Mouse (Mus musculus) embryonic fibroblast, embryonic 13.5 days (primary cell): ENCODE results near the gene Marveld2.

Experiments used
- CTCF ChIP-seq: IDR thresholded peaks from 2 replicates; pipeline ENCODE4 v1.5.1; 2011; ENCODE audit warnings: mild to moderate bottlenecking, control low read depth, low read length, moderate library complexity, borderline replicate concordance; ENCODE audit not compliant: insufficient read depth
- POLR2A ChIP-seq: IDR thresholded peaks from 2 replicates; pipeline ENCODE4 v1.6.1; 2011; ENCODE audit warnings: low read depth, mild to moderate bottlenecking, control low read depth, low read length, moderate library complexity

DNA sequence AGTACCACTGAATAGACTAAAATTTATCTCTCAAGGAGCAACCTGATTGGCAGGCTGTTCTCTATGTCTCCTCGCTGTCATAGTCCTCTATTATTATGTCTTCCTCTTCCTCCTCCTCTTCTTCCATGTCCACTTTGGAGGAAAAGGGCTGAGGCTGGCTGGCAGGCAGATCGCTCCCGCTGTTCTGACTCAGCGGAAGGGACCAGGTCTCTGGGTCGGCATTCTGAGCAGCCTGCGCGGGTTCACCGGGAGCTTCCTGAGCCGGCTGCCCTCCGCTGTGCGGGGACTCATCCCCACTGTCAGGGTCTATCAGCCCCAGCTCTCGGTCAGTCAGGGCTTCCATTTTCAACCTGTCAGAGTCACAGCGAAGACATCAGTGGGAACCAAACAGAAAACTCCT, 812 bp upstream of the Marveld2 start:
- TF ChIP-seq POLR2A, result no peak
- TF ChIP-seq CTCF, result no peak
